ENCODE assay signal across 9 mouse cellular contexts in genomic region chr2:168552405-168552804, GRCm38 (mm10). TPM values are rescaled to one million over a fixed set of nuclear protein-coding genes. Genes with fewer than 3 reads are reported as not detected.
DNase-seq lines count a peak whose midpoint lies in the region; ATAC-seq and TF ChIP-seq lines count a peak whose summit lies in the region.
"Had no signal": no experiment of that assay in that cellular context is flagged by ENCODE, and none has a peak within 500 bp of the region (broad histone marks: within the 10 kb centered on the region; RNA-seq: fewer than 3 reads in every experiment).

No protein-coding gene starts in this region.

- H3K4me2 ChIP-seq in lung, embryonic 14.5 days: no peak overlapping the region
- peak overlapping the region; percentile 54 for H3K4me2 ChIP-seq in intestine, postnatal 0 days (replicated peaks; ENCODE audit: low read depth)
- 0 out of 2 replicates have a peak overlapping the region, but pooled peaks have one; percentile 6 for H3K4me2 ChIP-seq in neural tube, embryonic 15.5 days

- H3K4me1 ChIP-seq in lung, embryonic 14.5 days (ENCODE audit: insufficient read depth): peaks cover 44% of the 10 kb centered on the region
- H3K4me1 ChIP-seq in intestine, postnatal 0 days (replicated peaks; ENCODE audit: control insufficient read depth, insufficient read depth, low read length): 0 out of 2 replicates have a peak, but pooled peaks cover 3% of the 10 kb centered on the region
- peaks cover 35% of the 10 kb centered on the region for H3K4me1 ChIP-seq in neural tube, embryonic 15.5 days

- no peak overlapping the region for H3K9ac ChIP-seq in lung, embryonic 14.5 days
- H3K9ac ChIP-seq in intestine, postnatal 0 days (ENCODE audit: low read depth, low read length): no peak overlapping the region
- no peak overlapping the region for H3K9ac ChIP-seq in neural tube, embryonic 15.5 days (replicated peaks)

- ATAC-seq in lung, embryonic 14.5 days (ENCODE audit: insufficient read depth): no peak
- no peak for ATAC-seq in intestine, postnatal 0 days
- no peak for ATAC-seq in neural tube, embryonic 15.5 days (ENCODE audit: low FRiP score)

- 30% methylated on average over 5 of the region's 5 CpGs for WGBS in lung, embryonic 14.5 days
- WGBS in intestine, postnatal 0 days: 30% methylated on average over 5 of the region's 5 CpGs
- 48% methylated on average over 5 of the region's 5 CpGs for WGBS in neural tube, embryonic 15.5 days

- DNase-seq in lung, embryonic 14.5 days: no peak
- no peak for DNase-seq in lung, postnatal 10 days
- peak; percentile 57 to 79 for DNase-seq in kidney, postnatal 25 days
- DNase-seq in right cerebral cortex, postnatal 25 days: no peak
- DNase-seq in cerebellum, postnatal 36 days: no peak
- DNase-seq: retina, postnatal 1 day had no signal

- H3K4me3 ChIP-seq in lung, embryonic 14.5 days (ENCODE audit: low read depth, low read length): no peak overlapping the region
- no peak overlapping the region for H3K4me3 ChIP-seq in intestine, postnatal 0 days (ENCODE audit: low read depth, low read length)
- H3K4me3 ChIP-seq in neural tube, embryonic 15.5 days (replicated peaks): no peak overlapping the region
- H3K4me3 ChIP-seq: myocyte had no signal

- no peaks in the 10 kb centered on the region for H3K36me3 ChIP-seq in lung, embryonic 14.5 days (ENCODE audit: insufficient read depth)
- H3K36me3 ChIP-seq in intestine, postnatal 0 days (ENCODE audit: control insufficient read depth, insufficient read depth): no peaks in the 10 kb centered on the region
- no peaks in the 10 kb centered on the region for H3K36me3 ChIP-seq in neural tube, embryonic 15.5 days

- H3K9me3 ChIP-seq in lung, embryonic 14.5 days (ENCODE audit: low read depth, low read length): no peaks in the 10 kb centered on the region
- H3K9me3 ChIP-seq in intestine, postnatal 0 days (ENCODE audit: control insufficient read depth): no peaks in the 10 kb centered on the region
- H3K9me3 ChIP-seq in neural tube, embryonic 15.5 days (replicated peaks): no peaks in the 10 kb centered on the region

- H3K27me3 ChIP-seq in lung, embryonic 14.5 days (ENCODE audit: insufficient read depth, low read length): no peaks in the 10 kb centered on the region
- no peaks in the 10 kb centered on the region for H3K27me3 ChIP-seq in intestine, postnatal 0 days (replicated peaks; ENCODE audit: control insufficient read depth, insufficient read depth, low read length)
- 0 out of 2 replicates have a peak, but pooled peaks cover 8% of the 10 kb centered on the region for H3K27me3 ChIP-seq in neural tube, embryonic 15.5 days (replicated peaks)

- no peak for TF ChIP-seq CTCF in lung, embryonic 14.5 days (IDR thresholded peaks at IDR 0.05; ENCODE audit: low read depth)
- TF ChIP-seq CTCF in intestine, postnatal 0 days (IDR thresholded peaks at IDR 0.05; ENCODE audit: low read depth): no peak

- H3K27ac ChIP-seq in lung, embryonic 14.5 days (ENCODE audit: low read depth): 0 out of 2 replicates have a peak overlapping the region, but pooled peaks have one; percentile 8
- peak overlapping the region; percentile 35; the same call in 1 of the 2 replicates for H3K27ac ChIP-seq in intestine, postnatal 0 days (ENCODE audit: low read depth, low read length)
- no peak overlapping the region for H3K27ac ChIP-seq in neural tube, embryonic 15.5 days (replicated peaks)

RNA-seq across cellular contexts. Expression of gene Nfatc2, which starts 49.1 kb away (rescaled TPM):
- polyA plus RNA-seq in lung, embryonic 14.5 days (2014; fragmentation: Nextera tagmentation; extraction: Ambion mirVana): 2.1 and 2.3 TPM in 2 replicates
- 1.5 and 1.9 TPM in 2 replicates for polyA plus RNA-seq in intestine, postnatal 0 days (2015; fragmentation: Nextera tagmentation; extraction: Ambion mirVana)
- 4.8 and 5.6 TPM in 2 replicates for polyA plus RNA-seq in neural tube, embryonic 15.5 days (2015; fragmentation: Nextera tagmentation; extraction: Ambion mirVana)

Comparison
In these comparisons a context has a peak if more than half of its experiments do, and no peak if none do; other contexts are left out.
1. DNase-seq: peak in kidney, postnatal 25 days (2 of 2); none in lung, embryonic 14.5 days (single experiment), lung, postnatal 10 days (single experiment), right cerebral cortex, postnatal 25 days (single experiment) and cerebellum, postnatal 36 days (0 of 2).